Mouse (Mus musculus) lung, postnatal 36 days (tissue): Measurements from ENCODE around the gene Gm7030.
A peak's percentile ranks its signal among the peaks of the same experiment; 100 is the strongest.
"Not testable (repeated sequence)": the region's sequence is repeated elsewhere in the genome, so short reads cannot be mapped to it uniquely, and the experiment has no call there.

Source experiments
- DNase-seq: peaks from one replicate; pipeline ENCODE4 v3.0.0; 2022; ENCODE audit warnings: mixed read lengths

Gene Gm7030

GRCm38 (mm10) chr17:36128968-36129817 is at the start of gene Gm7030:
TSS of gene Gm7030 (minus strand) at chr17:36129425.
- peak; percentile 52 for DNase-seq

- DNase-seq, result peak; percentile 20
These were observed 49.7 kb upstream of the Gm7030 start for GRCm38 (mm10) chr17:36178938-36179337.

- not testable (repeated sequence) for DNase-seq
These were observed 46.9 kb upstream of the Gm7030 start for GRCm38 (mm10) chr17:36176132-36176531.

- DNase-seq, result no peak
These were observed 41.1 kb upstream of the Gm7030 start for GRCm38 (mm10) chr17:36170287-36170814.

GRCm38 (mm10) chr17:36169753-36170152 is 40.5 kb upstream of the Gm7030 start:
- DNase-seq, result no peak

GRCm38 (mm10) chr17:36169094-36169493 is 39.9 kb upstream of the Gm7030 start:
- DNase-seq, result not testable (repeated sequence)

- no peak for DNase-seq
These were observed 38.9 kb upstream of the Gm7030 start, which contains the start of gene Gm8909 for GRCm38 (mm10) chr17:36168039-36168652. TSS of gene Gm8909 (minus strand) at chr17:36168537.

- DNase-seq, result peak; percentile 35
These were observed 38.2 kb upstream of the Gm7030 start for GRCm38 (mm10) chr17:36167306-36168038.

GRCm38 (mm10) chr17:36166901-36167300 is 37.7 kb upstream of the Gm7030 start:
- DNase-seq, result not testable (repeated sequence)

- peak; percentile 19 for DNase-seq
These were observed 32.2 kb upstream of the Gm7030 start for GRCm38 (mm10) chr17:36161129-36162051.

- not testable (repeated sequence) for DNase-seq
These were observed 29.0 kb upstream of the Gm7030 start for GRCm38 (mm10) chr17:36158264-36158663.

- DNase-seq, result peak; percentile 16
These were observed 28.6 kb upstream of the Gm7030 start for GRCm38 (mm10) chr17:36157782-36158181.

- DNase-seq, result no peak
These were observed 25.3 kb upstream of the Gm7030 start for GRCm38 (mm10) chr17:36154271-36155149.

- not testable (repeated sequence) for DNase-seq
These were observed 22.0 kb upstream of the Gm7030 start for GRCm38 (mm10) chr17:36151200-36151599.

GRCm38 (mm10) chr17:36148468-36148867 is 19.2 kb upstream of the Gm7030 start:
- DNase-seq, result not testable (repeated sequence)

GRCm38 (mm10) chr17:36146937-36147336 is 17.7 kb upstream of the Gm7030 start:
- not testable (repeated sequence) for DNase-seq

- not testable (repeated sequence) for DNase-seq
These were observed 16.6 kb upstream of the Gm7030 start for GRCm38 (mm10) chr17:36145861-36146156.

GRCm38 (mm10) chr17:36145111-36145860 is 16.1 kb upstream of the Gm7030 start:
- no peak for DNase-seq

GRCm38 (mm10) chr17:36136299-36136848 is 7.1 kb upstream of the Gm7030 start:
- not testable (repeated sequence) for DNase-seq
